Mouse (Mus musculus) left cerebral cortex, postnatal 36 days (tissue): ENCODE measurements around the gene Rab44. TPM values are rescaled to one million over a fixed set of nuclear protein-coding genes. Genes with fewer than 3 reads are reported as not detected.
"Not testable (repeated sequence)": the region's sequence is repeated elsewhere in the genome, so short reads cannot be mapped to it uniquely, and the experiment has no call there.

Experiments
- DNase-seq, 2 experiments: peaks; one replicate each; pipeline ENCODE4 v3.0.0; 2021 to 2022; ENCODE audit warnings: low spot score in 2 of 2, mixed read lengths in 1 of 2
- intact Hi-C: fragments of 180-260 bp; cut with DNase I; formaldehyde crosslinking; loops from one replicate; pipeline ENCODE4 v1.15.1; 2025
- total RNA-seq, 2 experiments: library from RNA; stranded (reverse); gene quantifications; 2 replicates each; pipeline ENCODE4 v1.2.3; 2021

Gene Rab44
- total RNA-seq, 2 experiments from 2014 or later: 0.52 TPM; not detected in 1

- DNase-seq: no peak
- intact Hi-C loops: no loop called here
Observed at GRCm38 (mm10) chr17:29085266-29085665, 28.7 kb upstream of the Rab44 start.

GRCm38 (mm10) chr17:29086916-29087315 is 27.0 kb upstream of the Rab44 start:
- DNase-seq: no peak
- intact Hi-C loops: no loop called here

DNA sequence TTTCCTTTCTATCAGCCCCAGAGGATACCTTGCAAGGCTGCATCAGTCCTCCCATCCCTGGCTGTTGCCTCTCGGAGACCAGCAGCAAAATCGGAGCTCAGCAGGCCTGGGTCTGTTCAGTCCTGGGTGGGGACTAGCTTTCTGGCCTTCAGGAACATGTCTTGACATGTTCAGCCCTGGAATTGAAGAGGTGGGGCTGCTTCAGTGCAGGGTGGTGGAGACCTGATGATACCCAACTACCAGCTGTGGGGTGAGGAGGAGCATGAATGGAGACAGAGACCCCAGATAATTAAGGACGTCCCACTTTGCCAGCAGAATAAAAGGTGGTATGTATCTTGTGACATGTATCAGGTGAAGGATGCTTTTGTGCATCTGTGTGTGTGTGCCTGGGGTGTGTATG is 23.2 kb upstream of the Rab44 start, which contains the start of gene Cdkn1a:
TSS of gene Cdkn1a (plus strand) at position 201 of the 400 bp plus-strand sequence.
- intact Hi-C loops: no loop called here
- no peak for DNase-seq

GRCm38 (mm10) chr17:29091348-29091944 is 22.5 kb upstream of the Rab44 start:
- DNase-seq: no peak
- intact Hi-C loops: no loop called here

DNA sequence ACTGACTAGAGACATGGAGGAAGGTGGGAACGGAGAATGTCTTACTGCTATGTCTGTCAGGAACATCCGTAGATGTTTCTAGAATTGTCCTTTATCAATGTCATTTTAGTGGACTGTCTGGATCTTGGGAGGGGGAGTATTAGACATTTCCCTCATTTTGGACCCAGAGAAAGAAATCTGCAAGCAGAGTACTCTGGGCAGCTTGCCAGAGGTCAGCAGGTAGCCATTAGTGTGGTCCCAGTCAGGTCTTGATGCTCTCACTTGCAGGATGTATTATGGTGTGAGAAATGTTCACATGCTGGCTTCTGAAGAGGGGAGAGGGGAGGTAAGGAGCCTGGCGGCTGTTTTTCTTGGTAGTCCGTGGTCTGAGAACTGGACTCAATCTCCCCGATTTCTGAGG is 21.4 kb upstream of the Rab44 start:
- DNase-seq: no peak
- intact Hi-C loops: no loop called here

GRCm38 (mm10) chr17:29093110-29093952 is 20.6 kb upstream of the Rab44 start:
- intact Hi-C loops: no loop called here
- DNase-seq: peak; percentile 80

DNA sequence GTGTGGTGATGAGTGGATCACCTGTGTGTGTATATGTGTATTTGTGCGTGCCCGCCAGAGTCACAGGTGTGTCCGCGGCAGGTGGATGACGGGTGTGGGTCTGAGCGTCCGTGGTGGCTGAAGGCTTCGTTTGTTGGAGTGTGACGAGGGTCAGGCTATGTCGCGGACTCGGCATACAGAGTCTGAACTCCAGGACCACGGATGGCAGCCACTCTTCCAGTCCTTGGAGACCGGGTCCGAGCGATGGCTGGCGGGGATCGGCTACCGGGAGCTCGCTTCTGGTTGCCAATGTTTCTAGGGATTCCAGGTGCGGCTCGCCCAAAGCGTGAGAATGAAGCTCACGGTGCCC is 20.0 kb upstream of the Rab44 start:
- peak; percentile 28 to 32 for DNase-seq
- intact Hi-C loops: loop anchor here (2.0 kb wide), 1 partner anchor 15 kb away; no protein-coding TSS in a partner anchor

GRCm38 (mm10) chr17:29094310-29095181 is 19.4 kb upstream of the Rab44 start:
- peak; percentile 54 to 61 for DNase-seq
- intact Hi-C loops: loop anchor here (1.0 to 5.0 kb wide), 5 partner anchors 16 to 153 kb away; no protein-coding TSS in a partner anchor

- peak; percentile 97 to 98 for DNase-seq
- intact Hi-C loops: loop anchor here (1.0 to 5.0 kb wide), 5 partner anchors 16 to 152 kb away; no protein-coding TSS in a partner anchor
Observed at GRCm38 (mm10) chr17:29095201-29095733, 18.7 kb upstream of the Rab44 start.

GRCm38 (mm10) chr17:29096245-29096644 is 17.7 kb upstream of the Rab44 start:
- intact Hi-C loops: loop anchor here (5.0 kb wide), 3 partner anchors 61 to 151 kb away; no protein-coding TSS in a partner anchor

GRCm38 (mm10) chr17:29096851-29097561 is 16.9 kb upstream of the Rab44 start:
- intact Hi-C loops: loop anchor here (5.0 kb wide), 3 partner anchors 60 to 150 kb away; no protein-coding TSS in a partner anchor
- no peak for DNase-seq

More at GRCm38 (mm10) chr17:29096245-29096644, 17.7 kb upstream of the Rab44 start:
- no peak for DNase-seq

DNA sequence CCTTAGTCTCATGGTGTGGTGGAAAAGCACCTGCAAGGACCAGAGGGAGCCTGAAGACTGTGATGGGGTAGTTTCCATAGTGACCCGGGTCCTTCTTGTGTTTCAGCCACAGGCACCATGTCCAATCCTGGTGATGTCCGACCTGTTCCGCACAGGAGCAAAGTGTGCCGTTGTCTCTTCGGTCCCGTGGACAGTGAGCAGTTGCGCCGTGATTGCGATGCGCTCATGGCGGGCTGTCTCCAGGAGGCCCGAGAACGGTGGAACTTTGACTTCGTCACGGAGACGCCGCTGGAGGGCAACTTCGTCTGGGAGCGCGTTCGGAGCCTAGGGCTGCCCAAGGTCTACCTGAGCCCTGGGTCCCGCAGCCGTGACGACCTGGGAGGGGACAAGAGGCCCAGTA is 15.7 kb upstream of the Rab44 start:
- intact Hi-C loops: loop anchor here (5.0 kb wide), 3 partner anchors 59 to 149 kb away; no protein-coding TSS in a partner anchor
- DNase-seq: no peak

- no peak for DNase-seq
- intact Hi-C loops: loop anchor here (5.0 kb wide), 3 partner anchors 58 to 148 kb away; no protein-coding TSS in a partner anchor
Observed at GRCm38 (mm10) chr17:29099076-29099475, 14.9 kb upstream of the Rab44 start.

- DNase-seq: no peak
- intact Hi-C loops: no loop called here
Observed at GRCm38 (mm10) chr17:29100627-29101026, 13.3 kb upstream of the Rab44 start.

- intact Hi-C loops, DNase-seq: not testable (repeated sequence)
Observed at GRCm38 (mm10) chr17:29110356-29110755, 3.6 kb upstream of the Rab44 start.

DNA sequence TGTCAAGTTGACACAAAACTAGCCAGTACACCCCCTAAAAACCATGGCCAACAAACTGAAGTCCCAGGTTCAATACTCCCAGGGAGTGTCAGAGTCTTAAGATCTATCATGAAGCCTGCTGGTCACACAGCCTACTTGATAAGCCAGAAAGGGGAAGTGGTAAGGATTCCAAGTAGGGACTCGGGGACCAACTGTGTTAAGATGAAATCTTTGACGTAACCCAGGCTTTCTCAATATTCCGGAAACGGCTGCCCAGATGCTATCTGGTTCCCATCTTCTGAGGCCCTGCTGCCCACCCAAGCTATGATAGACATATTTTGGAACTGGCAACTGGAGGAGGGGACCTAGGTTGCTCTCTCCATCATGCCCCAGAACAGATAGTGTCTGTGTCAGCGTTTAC is 2.6 kb upstream of the Rab44 start:
- intact Hi-C loops: no loop called here
- DNase-seq: no peak

- no peak for DNase-seq
- intact Hi-C loops: no loop called here
Observed at GRCm38 (mm10) chr17:29116023-29116422, 2.1 kb downstream of the Rab44 start.

DNA sequence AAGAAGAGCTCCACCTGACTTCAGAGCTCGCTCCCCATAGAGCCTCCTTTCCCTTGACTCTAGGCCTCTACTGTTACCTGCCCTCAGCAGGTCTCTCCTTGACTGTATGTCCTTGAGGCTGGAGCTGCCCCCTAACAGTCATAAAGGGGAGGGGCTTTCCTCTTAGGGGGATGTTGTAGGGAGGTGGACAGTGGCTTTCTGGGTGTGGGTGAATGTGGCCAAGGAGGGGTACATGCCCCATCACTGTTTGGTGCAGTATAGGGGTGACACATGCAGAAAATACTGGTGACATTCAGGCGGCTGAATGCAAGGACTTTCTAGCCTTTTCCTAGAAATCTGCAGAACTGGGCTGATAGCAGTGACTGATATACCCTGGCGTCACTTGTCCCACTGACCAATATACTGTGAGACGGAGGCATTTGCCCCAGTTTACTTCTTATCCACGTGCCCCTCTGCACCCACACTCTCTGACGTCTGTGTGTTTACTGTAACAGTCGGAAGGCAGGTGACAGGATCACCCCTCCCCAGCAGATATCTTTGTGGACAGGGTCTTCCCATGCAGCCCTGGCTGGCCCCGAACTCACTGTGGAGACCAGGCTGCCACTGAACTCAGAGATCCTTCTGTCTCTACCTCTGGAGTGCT is 3.2 kb downstream of the Rab44 start:
- intact Hi-C loops: no loop called here
- DNase-seq: no peak
